Mouse (Mus musculus) gastrocnemius, postnatal 14 days (tissue): Measurements from ENCODE around the gene Lpcat4. TPM values are rescaled to one million over a fixed set of nuclear protein-coding genes. Genes with fewer than 3 reads are reported as not detected.
"Not testable (repeated sequence)": the region's sequence is repeated elsewhere in the genome, so short reads cannot be mapped to it uniquely, and the experiment has no call there.

Experiments used
- DNase-seq: peaks from one replicate; pipeline ENCODE4 v3.0.0; 2021; ENCODE audit warnings: mixed read lengths
- intact Hi-C: fragments of 180-260 bp; cut with DNase I; formaldehyde crosslinking; loops from one replicate; pipeline ENCODE4 v1.15.1; 2025; ENCODE audit warnings: low total_unique reads
- total RNA-seq, 2 experiments: library from RNA; stranded (reverse); gene quantifications; 2 replicates each; pipeline ENCODE4 v1.2.3; 2021

Gene Lpcat4
- total RNA-seq, 2 experiments from 2014 or later, result 1.7 to 2.2 TPM

- intact Hi-C loops, result no loop called here
- DNase-seq, result peak; percentile 38
Observed at GRCm38 (mm10) chr2:112259241-112259962, 20.1 kb downstream of the Lpcat4 start, which contains the start of gene Nutm1. Gene Nutm1 (minus strand): TSS chr2:112259291.

DNA sequence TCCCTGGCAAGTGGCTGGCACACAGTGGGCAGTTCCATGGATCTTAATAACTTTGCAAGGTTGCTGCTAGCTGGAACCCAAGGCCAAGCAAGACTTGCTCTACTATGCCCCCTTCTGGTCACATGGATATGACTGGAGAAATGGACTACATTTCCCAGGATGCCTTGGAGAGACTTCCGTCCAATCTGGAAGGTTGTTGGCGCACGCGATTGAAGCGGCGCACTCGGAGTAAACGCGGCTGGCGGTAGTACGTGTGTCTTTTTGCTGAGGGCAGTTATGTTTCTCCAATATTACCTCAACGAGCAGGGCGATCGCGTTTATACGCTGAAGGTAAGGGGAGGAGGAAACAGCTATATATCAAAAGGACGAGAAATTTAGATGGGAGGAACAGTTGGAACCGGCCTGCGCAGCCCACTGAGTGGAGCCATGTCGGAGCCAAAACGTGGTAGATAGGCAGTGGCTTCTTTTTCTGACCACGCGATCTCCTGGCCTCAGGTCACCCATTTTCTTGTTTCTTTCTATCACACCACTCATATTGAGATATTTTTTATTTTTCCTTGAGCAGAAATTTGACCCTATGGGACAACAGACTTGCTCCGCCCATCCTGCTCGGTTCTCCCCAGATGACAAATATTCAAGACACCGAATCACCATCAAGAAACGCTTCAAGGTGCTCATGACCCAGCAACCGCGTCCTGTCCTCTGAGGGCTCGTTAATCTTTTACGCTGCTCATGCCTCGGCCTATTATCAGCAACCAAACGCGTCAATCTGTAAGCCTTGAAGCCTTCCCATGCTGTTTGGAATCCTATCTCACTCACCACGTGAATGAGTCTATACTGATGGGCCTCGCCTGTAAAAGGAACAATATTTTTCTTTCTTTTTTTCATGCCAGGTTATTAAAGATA lies 22.7 kb downstream of the Lpcat4 start, which contains the start of gene Nop10:
Nop10 (plus strand) TSS at position 179 of the 906 bp plus-strand sequence.
- DNase-seq, result peak; percentile 74
- intact Hi-C loops, result loop anchor here (10.0 kb wide), 1 partner anchor 73 kb away; no protein-coding TSS in a partner anchor

GRCm38 (mm10) chr2:112262779-112263295 lies 23.6 kb downstream of the Lpcat4 start:
- no peak for DNase-seq
- intact Hi-C loops, result loop anchor here (10.0 kb wide), 1 partner anchor 72 kb away; no protein-coding TSS in a partner anchor

DNA sequence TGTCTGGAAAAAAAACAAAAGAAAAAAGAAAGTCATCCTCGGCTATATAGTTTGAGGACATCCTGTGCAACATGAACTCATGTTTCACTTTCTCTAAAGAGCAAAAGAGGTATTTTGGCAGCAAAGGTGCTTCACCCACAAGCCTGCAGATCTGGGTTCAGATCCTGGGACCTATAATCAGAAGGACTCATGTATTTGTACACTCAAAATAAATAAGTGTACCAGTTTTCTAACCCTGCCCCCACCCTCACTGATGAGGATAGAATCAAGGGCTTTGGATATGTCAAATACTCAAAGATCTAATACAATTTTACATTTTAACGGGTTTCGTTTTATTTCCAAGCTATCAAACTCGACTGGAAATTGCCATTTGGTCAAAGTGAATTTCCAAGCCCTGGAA lies 25.1 kb downstream of the Lpcat4 start:
- intact Hi-C loops, result loop anchor here (10.0 kb wide), 1 partner anchor 70 kb away; no protein-coding TSS in a partner anchor
- no peak for DNase-seq

DNA sequence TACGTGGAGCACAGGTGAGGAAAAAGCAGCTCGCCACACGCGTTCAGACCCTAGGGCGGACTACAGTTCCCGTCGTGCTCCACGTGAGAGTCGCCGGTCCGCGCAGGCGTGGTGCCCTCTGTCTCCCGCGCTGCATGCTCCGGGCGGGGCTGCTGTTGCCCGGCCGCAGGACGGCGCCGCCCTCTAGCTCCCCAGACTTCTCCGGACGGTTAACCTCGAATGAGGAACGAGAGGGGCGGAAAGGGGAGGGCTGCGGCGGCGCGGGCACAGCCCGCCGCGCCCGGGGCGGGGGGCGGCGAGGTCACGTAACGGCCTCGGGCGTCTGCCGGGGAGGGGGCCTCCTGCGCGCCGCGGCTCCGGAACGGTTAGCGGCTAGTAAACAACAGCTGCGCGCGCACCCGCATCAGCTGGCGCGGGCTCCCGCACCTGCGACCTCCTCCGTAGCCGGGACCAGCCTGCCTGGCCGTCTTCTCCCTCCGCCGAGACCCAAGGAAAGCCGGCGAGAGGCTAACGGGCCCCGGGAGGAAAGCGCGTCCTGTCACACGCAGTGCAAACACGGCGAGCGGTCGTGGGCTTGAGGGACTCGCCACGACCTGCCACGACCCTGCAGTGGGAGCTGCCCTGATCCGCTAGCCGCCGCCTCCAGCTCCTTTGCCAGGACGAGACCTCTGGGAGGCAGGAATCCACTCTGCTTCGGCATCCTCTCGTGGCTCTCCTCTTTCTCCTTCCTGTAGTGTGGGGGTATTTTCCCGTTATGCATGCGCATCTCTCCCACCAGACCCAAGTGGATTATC lies 26.4 kb downstream of the Lpcat4 start, which contains the start of gene Slc12a6:
Slc12a6 (plus strand) TSS at position 378 of the 794 bp plus-strand sequence.
- intact Hi-C loops, result loop anchor here (10.0 kb wide), 1 partner anchor 69 kb away; no protein-coding TSS in a partner anchor

DNA sequence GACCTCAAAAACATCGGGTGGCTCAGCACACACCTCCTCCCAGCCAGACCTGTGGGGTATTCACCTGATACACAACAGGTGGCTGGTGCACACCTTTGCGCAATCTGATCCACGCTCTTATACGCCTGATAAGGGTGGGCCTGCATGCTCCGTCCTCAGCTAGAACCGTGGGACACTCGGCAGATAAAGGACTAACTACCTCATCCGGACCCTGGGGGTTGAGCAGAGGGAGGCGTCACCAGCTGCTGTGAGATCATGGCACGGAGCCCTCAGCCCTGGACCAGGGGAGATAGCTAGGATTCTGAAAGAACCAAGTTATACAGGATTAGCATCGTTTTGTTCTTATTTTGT lies 26.9 kb downstream of the Lpcat4 start, which contains the start of gene Gm21985:
Gm21985 (plus strand) TSS at position 73 of the 351 bp plus-strand sequence.
- DNase-seq, result peak; percentile 80
- intact Hi-C loops, result loop anchor here (10.0 kb wide), 1 partner anchor 69 kb away; no protein-coding TSS in a partner anchor

More for the DNA sequence above, 26.4 kb downstream of the Lpcat4 start, which contains the start of gene Slc12a6:
- peak; percentile 95 for DNase-seq

GRCm38 (mm10) chr2:112266780-112267179 lies 27.5 kb downstream of the Lpcat4 start:
- peak; percentile 24 for DNase-seq
- intact Hi-C loops, result loop anchor here (10.0 kb wide), 1 partner anchor 68 kb away; no protein-coding TSS in a partner anchor

DNA sequence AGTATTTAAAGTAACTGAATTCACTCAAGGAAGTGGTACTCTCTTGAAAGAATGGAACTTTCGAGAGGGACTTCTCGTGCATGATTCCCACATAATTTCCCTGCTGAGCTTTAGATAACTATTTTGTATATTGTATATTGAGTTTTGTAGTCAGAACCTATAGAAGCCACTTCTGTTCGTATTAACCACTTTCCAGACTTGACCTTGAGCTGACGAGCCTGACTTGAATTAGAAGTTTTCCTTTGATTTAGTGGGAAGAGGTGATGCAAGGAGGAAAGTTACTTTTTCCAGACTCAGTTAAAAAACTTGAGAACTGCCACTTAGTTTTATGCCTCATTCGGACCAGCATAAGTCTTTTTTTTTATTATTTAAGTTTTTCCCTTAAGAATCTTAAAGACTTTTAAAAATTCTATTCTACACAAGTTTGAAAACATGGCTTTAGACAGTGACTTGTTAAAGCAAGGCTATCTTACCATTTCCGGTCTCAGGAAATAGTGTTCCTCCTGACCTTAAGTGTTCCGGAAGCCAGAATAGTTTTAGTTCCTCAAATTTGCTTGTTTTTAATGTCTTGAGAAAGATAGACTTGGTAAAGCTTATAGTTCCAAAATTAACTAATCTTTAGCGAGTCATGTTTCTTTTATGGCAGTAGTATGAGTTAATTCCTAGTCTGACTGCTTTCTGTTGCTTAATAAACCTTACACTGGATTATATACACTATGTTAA lies 28.4 kb downstream of the Lpcat4 start:
- intact Hi-C loops, result loop anchor here (10.0 kb wide), 1 partner anchor 67 kb away; no protein-coding TSS in a partner anchor
- DNase-seq, result no peak

- intact Hi-C loops, result no loop called here
- no peak for DNase-seq
Observed at GRCm38 (mm10) chr2:112270011-112270410, 30.7 kb downstream of the Lpcat4 start.

- DNase-seq, result no peak
- intact Hi-C loops, result no loop called here
Observed at GRCm38 (mm10) chr2:112272909-112273308, 33.6 kb downstream of the Lpcat4 start.

DNA sequence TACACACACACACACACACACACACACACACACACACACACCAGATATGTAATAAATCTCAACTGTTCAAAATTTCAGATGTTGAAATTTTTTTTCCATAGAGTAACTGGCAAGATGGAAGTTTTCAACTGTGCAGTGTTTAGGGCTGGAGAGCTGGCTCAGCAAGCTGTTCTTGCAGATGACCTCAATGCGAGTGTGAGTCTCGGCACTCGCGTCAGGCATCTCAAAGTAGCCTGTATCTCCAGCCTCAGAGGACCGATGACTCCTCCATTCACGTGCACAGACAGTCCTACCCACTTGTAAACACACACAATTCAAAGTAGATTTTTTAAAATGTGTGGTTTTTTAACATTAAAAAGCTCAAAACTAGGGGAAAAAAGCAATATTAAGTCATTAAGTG lies 34.2 kb downstream of the Lpcat4 start:
- DNase-seq, result no peak
- intact Hi-C loops, result no loop called here

DNA sequence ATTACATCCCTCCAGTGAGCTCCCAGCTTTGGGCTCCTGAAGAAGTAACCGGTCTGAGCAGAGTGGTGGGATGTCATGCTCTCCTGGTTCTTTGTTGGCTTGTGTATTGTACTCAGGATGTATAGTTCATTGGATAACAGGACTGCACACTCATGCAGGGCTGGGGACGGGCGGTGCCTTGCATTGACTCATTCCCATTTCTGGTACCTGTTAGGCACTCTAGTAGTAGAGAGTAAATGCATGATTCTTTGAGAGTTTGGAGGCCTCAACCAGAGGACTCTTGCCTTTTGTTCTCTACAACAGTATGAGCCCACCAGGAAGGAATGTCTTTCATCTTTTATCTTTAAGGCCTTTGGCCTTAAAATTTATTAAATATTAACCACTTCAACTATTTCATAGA lies 37.6 kb downstream of the Lpcat4 start:
- intact Hi-C loops, result no loop called here
- no peak for DNase-seq

GRCm38 (mm10) chr2:112282846-112283245 lies 43.6 kb downstream of the Lpcat4 start:
- no peak for DNase-seq
- intact Hi-C loops, result no loop called here

GRCm38 (mm10) chr2:112284363-112285030 lies 45.2 kb downstream of the Lpcat4 start:
- intact Hi-C loops, result no loop called here
- peak; percentile 45 for DNase-seq

GRCm38 (mm10) chr2:112285031-112285390 lies 45.7 kb downstream of the Lpcat4 start:
- DNase-seq, result no peak
- intact Hi-C loops, result no loop called here

DNA sequence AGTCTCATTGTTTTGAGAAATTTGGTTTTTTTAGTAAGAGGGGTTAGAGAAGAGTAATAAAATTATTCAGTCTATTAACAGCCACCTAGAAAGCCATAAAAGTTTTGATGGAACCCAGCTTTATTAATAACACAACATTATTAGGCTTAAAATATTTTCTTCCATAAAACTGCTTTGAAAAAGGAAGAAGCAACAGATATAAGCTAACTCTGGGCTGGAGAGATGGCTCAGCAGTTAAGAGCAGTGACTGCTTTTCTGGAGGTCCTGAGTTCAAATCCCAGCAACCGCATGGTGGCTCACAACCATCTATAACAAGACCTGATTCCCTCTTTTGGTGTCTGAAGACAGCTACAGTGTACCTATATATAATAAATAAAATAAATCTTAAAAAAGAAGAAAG lies 46.8 kb downstream of the Lpcat4 start:
- intact Hi-C loops, DNase-seq: not testable (repeated sequence)

- intact Hi-C loops, result no loop called here
Observed at GRCm38 (mm10) chr2:112287059-112287458, 47.8 kb downstream of the Lpcat4 start.

DNA sequence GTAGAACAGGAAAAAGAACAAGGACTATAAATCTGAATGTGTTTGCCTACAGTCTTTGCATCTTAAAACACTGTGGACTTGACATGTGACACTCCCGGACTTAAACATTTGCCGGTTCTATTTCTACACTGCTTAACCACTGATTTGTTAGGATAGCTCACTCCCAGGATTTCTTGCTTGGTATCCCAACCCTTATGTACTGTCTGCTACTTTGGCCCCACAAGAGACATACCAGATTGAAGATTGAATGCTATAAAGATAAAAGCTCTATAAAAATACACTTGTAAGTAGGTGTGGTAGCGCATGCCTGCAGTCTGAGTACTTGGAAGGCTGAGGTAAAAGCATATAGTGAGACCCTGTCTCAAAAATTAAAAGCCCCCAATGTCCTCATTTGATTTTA lies 50.2 kb downstream of the Lpcat4 start:
- intact Hi-C loops, result no loop called here
- no peak for DNase-seq

More at GRCm38 (mm10) chr2:112287059-112287458, 47.8 kb downstream of the Lpcat4 start:
- no peak for DNase-seq
